Mouse (Mus musculus): ENCODE results near the gene Ly6g5c. TPM values are rescaled to one million over a fixed set of nuclear protein-coding genes. Genes with fewer than 3 reads are reported as not detected.

Gene Ly6g5c
- polyA plus RNA-seq, 1 experiment from 2014 or later: not detected

DNA sequence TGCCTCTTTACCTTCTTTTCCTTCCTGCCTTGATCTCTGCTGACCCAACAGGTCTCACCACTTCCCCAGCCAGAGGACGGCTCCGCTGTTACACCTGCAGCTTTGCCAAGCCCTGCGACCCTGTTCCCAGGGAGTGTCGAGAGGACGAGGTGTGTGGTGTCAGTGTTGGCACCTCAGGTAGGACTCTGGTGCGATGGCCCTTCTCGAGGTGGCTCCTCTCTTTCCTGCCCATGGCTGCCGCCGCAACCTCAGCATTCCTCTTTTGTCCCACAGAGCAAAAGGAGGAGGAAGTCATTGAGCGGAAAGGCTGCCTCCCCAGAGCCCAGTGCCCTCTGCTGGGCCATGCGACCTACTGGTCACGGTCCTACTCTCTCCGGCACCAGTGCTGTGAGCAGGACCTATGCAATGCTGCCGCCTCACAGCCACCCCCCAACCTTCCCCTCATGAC, 30.3 kb upstream of the Ly6g5c start, which contains the start of gene Ly6g6d:
TSS of gene Ly6g6d (minus strand) at position 280 of the 448 bp plus-strand sequence.
- H3K27me3 ChIP-seq (ENCODE audit: control insufficient read depth, insufficient read depth, low read depth, low read length): peaks cover 6% of the 10 kb centered on the region
- WGBS (ENCODE audit: insufficient replicate concordance): 16% methylated on average over 12 of the region's 14 CpGs
- no peaks in the 10 kb centered on the region for H3K36me3 ChIP-seq (ENCODE audit: control insufficient read depth, insufficient read depth)
- ATAC-seq (ENCODE audit: low read depth): no peak
- no peak within 1 kb of the TSS for H3K4me3 ChIP-seq (ENCODE audit: low read depth, low read length)
- peak within 1 kb of the TSS; percentile 33 for H3K4me2 ChIP-seq (ENCODE audit: low read depth, low read length)
- H3K9me3 ChIP-seq (replicated peaks; ENCODE audit: control insufficient read depth, low read length): no peaks in the 10 kb centered on the region
- no peak within 1 kb of the TSS for H3K9ac ChIP-seq (ENCODE audit: low read depth, low read length)
- H3K27ac ChIP-seq (ENCODE audit: low read length): no peak within 1 kb of the TSS
- H3K4me1 ChIP-seq (ENCODE audit: control insufficient read depth, low read depth, low read length): peaks cover 23% of the 10 kb centered on the region

DNA sequence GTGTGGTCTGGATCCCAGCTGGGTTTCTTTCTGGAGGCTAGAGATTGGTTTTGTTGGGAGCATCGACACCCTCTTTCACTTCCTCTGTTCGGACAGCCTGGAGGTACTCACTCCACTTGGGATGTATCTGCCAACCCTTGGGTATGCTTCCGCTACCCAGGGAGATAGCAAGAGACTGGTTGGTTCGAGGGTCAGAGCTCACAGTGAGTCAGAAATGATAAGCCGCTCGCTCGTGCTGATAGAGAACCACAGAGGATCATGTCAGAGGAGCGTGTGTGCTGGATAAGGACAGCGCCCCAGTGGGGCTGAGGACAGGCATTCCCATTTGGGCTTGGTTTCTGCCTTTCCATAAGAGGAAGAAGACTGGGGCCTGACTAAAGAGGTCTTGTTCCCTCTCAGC, 28.3 kb upstream of the Ly6g5c start:
- H3K27ac ChIP-seq (ENCODE audit: low read length): peak overlapping the region; percentile 80
- no peaks in the 10 kb centered on the region for H3K9me3 ChIP-seq (replicated peaks; ENCODE audit: control insufficient read depth, low read length)
- WGBS (ENCODE audit: insufficient replicate concordance): 10% methylated on average over 9 of the region's 9 CpGs
- peak overlapping the region; percentile 65 for H3K4me2 ChIP-seq (ENCODE audit: low read depth, low read length)
- H3K4me3 ChIP-seq (ENCODE audit: low read depth, low read length): peak overlapping the region; percentile 34
- ATAC-seq (ENCODE audit: low read depth): peak; percentile 96
- peaks cover 23% of the 10 kb centered on the region for H3K4me1 ChIP-seq (ENCODE audit: control insufficient read depth, low read depth, low read length)
- H3K27me3 ChIP-seq (ENCODE audit: control insufficient read depth, insufficient read depth, low read depth, low read length): peaks cover 6% of the 10 kb centered on the region
- H3K9ac ChIP-seq (ENCODE audit: low read depth, low read length): peak overlapping the region; percentile 58
- H3K36me3 ChIP-seq (ENCODE audit: control insufficient read depth, insufficient read depth): no peaks in the 10 kb centered on the region

DNA sequence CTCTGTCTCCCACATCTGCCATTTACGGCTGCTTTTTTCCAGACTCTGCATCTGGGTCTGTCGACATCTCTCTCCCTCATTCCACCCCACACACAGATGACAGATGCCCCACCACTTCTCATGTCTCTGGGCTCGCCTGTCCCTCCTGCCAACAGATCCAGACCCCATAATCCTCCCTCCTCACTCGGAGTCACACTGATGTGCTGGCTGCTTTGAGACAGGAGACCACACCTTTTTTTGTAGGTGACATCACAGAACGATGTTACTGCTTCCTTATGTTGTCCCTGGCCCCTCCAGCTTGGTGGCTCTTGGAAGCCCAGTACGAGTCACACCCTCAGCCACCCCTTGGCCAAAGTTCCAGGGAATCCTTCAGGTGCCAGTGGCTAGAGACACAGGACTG, 27.8 kb upstream of the Ly6g5c start:
- H3K27me3 ChIP-seq (ENCODE audit: control insufficient read depth, insufficient read depth, low read depth, low read length): peaks cover 6% of the 10 kb centered on the region
- WGBS (ENCODE audit: insufficient replicate concordance): 24% methylated on average over 6 of the region's 6 CpGs
- peak overlapping the region; percentile 34 for H3K4me3 ChIP-seq (ENCODE audit: low read depth, low read length)
- H3K36me3 ChIP-seq (ENCODE audit: control insufficient read depth, insufficient read depth): no peaks in the 10 kb centered on the region
- peak overlapping the region; percentile 58 for H3K9ac ChIP-seq (ENCODE audit: low read depth, low read length)
- H3K4me2 ChIP-seq (ENCODE audit: low read depth, low read length): peak overlapping the region; percentile 65
- H3K27ac ChIP-seq (ENCODE audit: low read length): peak overlapping the region; percentile 80
- peaks cover 23% of the 10 kb centered on the region for H3K4me1 ChIP-seq (ENCODE audit: control insufficient read depth, low read depth, low read length)
- H3K9me3 ChIP-seq (replicated peaks; ENCODE audit: control insufficient read depth, low read length): no peaks in the 10 kb centered on the region
- ATAC-seq (ENCODE audit: low read depth): peak; percentile 62

DNA sequence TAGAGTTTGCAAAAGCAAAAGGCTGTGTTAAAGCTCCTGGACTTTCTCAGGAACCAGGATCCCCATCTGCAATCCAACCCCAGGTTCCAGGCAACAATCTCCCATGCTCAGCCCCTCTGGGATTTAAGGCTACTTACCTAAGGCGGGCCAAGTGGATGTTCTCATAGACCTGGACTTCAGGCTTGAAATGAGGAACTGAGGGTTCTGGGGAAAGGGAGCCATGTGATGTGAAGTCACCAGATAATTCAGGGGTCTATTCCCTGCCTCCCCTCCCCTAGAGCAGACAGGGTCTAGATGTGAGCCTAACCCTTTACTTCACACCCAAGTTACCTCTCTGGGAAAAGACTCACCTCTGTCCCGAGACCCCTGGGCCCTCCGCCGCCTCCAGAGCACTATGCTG, 27.4 kb upstream of the Ly6g5c start:
- peak overlapping the region; percentile 80; the same call in 1 of the 2 replicates for H3K27ac ChIP-seq (ENCODE audit: low read length)
- H3K27me3 ChIP-seq (ENCODE audit: control insufficient read depth, insufficient read depth, low read depth, low read length): peaks cover 6% of the 10 kb centered on the region
- no peak overlapping the region; the same call in 1 of the 2 replicates for H3K9ac ChIP-seq (ENCODE audit: low read depth, low read length)
- no peak overlapping the region; the same call in 1 of the 2 replicates for H3K4me2 ChIP-seq (ENCODE audit: low read depth, low read length)
- peaks cover 24% of the 10 kb centered on the region for H3K4me1 ChIP-seq (ENCODE audit: control insufficient read depth, low read depth, low read length)
- no peaks in the 10 kb centered on the region for H3K9me3 ChIP-seq (replicated peaks; ENCODE audit: control insufficient read depth, low read length)
- H3K36me3 ChIP-seq (ENCODE audit: control insufficient read depth, insufficient read depth): no peaks in the 10 kb centered on the region
- ATAC-seq (ENCODE audit: low read depth): no peak
- WGBS (ENCODE audit: insufficient replicate concordance): 86% methylated on average over 4 of the region's 4 CpGs
- H3K4me3 ChIP-seq (ENCODE audit: low read depth, low read length): no peak overlapping the region

DNA sequence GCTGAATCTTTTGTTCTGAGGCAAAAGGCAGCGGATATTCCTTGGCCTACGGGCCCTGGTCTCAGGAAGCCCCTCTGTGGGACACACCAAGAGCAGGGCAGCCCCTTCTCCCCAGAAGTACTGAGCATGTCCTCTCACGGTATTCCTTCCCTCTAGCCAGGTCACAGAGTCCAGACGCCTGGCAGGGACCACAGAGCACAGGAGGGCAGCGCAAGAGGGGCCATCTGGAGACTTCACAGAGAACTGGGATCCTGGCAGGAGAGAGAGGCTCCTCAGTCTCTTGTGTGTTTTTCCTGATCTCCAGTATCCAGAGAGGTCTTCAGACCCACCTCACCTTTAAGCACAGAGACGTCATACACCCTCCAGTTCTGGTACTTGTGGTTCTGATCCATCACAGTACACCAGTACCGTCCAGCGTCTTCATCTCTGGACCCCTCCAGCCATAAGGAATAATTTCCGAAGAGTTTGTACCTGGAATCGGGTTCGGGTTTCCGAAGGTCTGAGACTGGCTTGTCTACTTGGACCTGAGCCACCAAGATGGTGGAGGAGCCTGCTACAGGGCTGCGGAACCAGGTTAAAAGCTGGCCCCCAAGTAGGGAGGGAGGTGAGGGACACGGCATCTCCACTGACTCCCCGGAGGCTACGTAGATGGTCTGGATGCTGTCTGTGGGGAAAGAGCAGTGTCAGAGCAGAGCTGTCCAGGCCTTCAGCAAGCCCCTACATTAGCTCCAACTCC, 25.1 kb upstream of the Ly6g5c start:
- 80% methylated on average over 16 of the region's 16 CpGs for whole genome bisulfite sequencing (ENCODE audit: insufficient replicate concordance)
- Histone ChIP-seq H3K27ac (ENCODE audit: low read length) (no peak overlapping the region), H3K9ac (ENCODE audit: low read depth, low read length) (no peak overlapping the region), H3K4me1 (ENCODE audit: control insufficient read depth, low read depth, low read length) (peaks cover 22% of the 10 kb centered on the region), H3K4me2 (ENCODE audit: low read depth, low read length) (no peak overlapping the region), H3K9me3 (replicated peaks; ENCODE audit: control insufficient read depth, low read length) (no peaks in the 10 kb centered on the region), H3K4me3 (ENCODE audit: low read depth, low read length) (no peak overlapping the region), H3K36me3 (ENCODE audit: control insufficient read depth, insufficient read depth) (no peaks in the 10 kb centered on the region), H3K27me3 (ENCODE audit: control insufficient read depth, insufficient read depth, low read depth, low read length) (peaks cover 2% of the 10 kb centered on the region)
- no peak for ATAC-seq (ENCODE audit: low read depth)

DNA sequence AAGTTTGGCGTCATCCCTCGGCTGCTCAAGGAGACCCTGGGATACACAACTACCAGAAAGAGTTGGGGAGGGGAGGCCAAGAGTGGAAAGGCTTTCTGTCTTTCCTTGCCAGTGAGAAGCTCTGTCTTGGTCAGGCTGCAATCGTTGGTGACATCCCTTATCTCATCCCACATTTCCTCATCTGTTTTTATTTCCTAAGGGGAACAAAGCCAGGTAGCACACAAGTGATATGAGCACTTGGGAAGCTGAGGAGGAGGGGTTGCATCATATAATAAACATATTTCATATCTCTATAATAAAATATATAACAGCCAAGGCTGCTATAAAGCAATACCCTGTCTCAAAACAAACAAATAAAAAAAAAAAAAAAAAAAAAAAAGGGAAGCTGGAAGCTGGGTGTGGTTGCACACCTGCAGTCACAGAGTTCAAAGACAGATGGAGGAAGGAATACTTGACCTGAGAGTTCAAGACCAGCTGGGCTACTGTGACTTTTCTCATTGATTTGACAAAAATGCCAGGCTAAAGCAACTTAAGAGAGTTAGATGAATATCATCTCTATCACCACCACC, 24.1 kb upstream of the Ly6g5c start:
- H3K4me1 ChIP-seq (ENCODE audit: control insufficient read depth, low read depth, low read length): peaks cover 19% of the 10 kb centered on the region
- no peaks in the 10 kb centered on the region for H3K9me3 ChIP-seq (replicated peaks; ENCODE audit: control insufficient read depth, low read length)
- WGBS (ENCODE audit: insufficient replicate concordance): 41% methylated on average over 3 of the region's 3 CpGs
- ATAC-seq (ENCODE audit: low read depth): no peak
- H3K4me3 ChIP-seq (ENCODE audit: low read depth, low read length): no peak overlapping the region
- H3K27ac ChIP-seq (ENCODE audit: low read length): no peak overlapping the region
- no peak overlapping the region for H3K9ac ChIP-seq (ENCODE audit: low read depth, low read length)
- no peak overlapping the region for H3K4me2 ChIP-seq (ENCODE audit: low read depth, low read length)
- no peaks in the 10 kb centered on the region for H3K27me3 ChIP-seq (ENCODE audit: control insufficient read depth, insufficient read depth, low read depth, low read length)
- no peaks in the 10 kb centered on the region for H3K36me3 ChIP-seq (ENCODE audit: control insufficient read depth, insufficient read depth)

DNA sequence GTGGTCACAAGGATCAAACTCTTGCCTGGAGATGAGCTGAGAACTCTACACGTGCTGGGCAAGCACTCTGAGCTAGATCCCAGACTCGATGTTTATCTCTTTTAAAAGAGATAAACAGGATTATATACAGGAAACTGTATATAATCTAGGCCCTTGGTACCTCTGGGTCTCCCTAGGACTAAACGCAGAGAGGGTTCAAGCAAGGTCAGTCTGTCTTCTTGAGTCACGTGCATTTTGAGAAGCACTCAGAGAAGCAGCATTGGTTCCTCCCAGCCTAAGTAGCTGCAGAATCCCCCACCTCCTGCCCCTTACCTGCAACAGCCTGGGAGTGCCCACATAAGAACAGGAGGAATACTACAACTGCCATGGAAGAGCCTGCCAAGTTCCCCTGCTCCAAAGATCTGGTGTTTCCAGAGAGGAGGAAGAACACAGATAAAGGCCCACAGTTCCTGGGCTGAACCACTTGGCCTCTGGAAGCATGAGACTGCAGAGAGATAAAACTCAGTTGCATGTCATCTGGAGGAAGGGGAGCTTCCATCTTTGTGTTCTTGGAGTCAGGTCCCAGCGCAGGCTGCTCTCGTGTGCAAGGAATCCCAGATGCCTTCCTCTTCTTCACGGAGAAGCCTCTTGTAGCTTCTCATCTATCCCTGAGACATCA, 22.7 kb upstream of the Ly6g5c start, which contains the start of gene Ly6g6f:
TSS of gene Ly6g6f (minus strand) at position 403 of the 658 bp plus-strand sequence.
- H3K4me1 ChIP-seq (ENCODE audit: control insufficient read depth, low read depth, low read length): peaks cover 12% of the 10 kb centered on the region
- H3K27me3 ChIP-seq (ENCODE audit: control insufficient read depth, insufficient read depth, low read depth, low read length): no peaks in the 10 kb centered on the region
- H3K36me3 ChIP-seq (ENCODE audit: control insufficient read depth, insufficient read depth): no peaks in the 10 kb centered on the region
- H3K9ac ChIP-seq (ENCODE audit: low read depth, low read length): no peak within 1 kb of the TSS
- no peak within 1 kb of the TSS for H3K4me2 ChIP-seq (ENCODE audit: low read depth, low read length)
- 35% methylated on average over 7 of the region's 7 CpGs for WGBS (ENCODE audit: insufficient replicate concordance)
- no peak within 1 kb of the TSS for H3K4me3 ChIP-seq (ENCODE audit: low read depth, low read length)
- ATAC-seq (ENCODE audit: low read depth): no peak
- H3K27ac ChIP-seq (ENCODE audit: low read length): no peak within 1 kb of the TSS
- no peaks in the 10 kb centered on the region for H3K9me3 ChIP-seq (replicated peaks; ENCODE audit: control insufficient read depth, low read length)

DNA sequence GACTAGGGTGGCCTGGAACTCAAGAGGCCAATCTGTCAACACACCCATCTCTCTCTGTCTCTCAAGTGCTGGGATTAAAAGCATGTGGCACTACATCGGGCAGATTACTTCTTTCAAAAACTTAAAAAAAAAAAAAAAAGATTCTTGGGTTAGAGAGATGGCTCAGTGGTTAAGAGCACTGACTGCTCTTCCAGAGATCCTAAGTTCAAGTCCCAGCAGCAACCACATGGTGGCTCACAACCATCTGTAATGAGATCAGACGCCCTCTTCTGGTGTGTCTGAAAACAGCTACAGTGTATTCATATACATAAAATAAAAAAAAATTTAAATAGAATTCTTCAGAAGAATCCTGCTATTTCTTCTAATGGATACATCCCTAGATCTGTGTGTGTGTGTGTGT, 19.9 kb upstream of the Ly6g5c start:
- ATAC-seq (ENCODE audit: low read depth): no peak
- H3K4me1 ChIP-seq (ENCODE audit: control insufficient read depth, low read depth, low read length): peaks cover 14% of the 10 kb centered on the region
- no peak overlapping the region for H3K4me3 ChIP-seq (ENCODE audit: low read depth, low read length)
- H3K9ac ChIP-seq (ENCODE audit: low read depth, low read length): no peak overlapping the region
- no peaks in the 10 kb centered on the region for H3K9me3 ChIP-seq (replicated peaks; ENCODE audit: control insufficient read depth, low read length)
- H3K27me3 ChIP-seq (ENCODE audit: control insufficient read depth, insufficient read depth, low read depth, low read length): no peaks in the 10 kb centered on the region
- H3K27ac ChIP-seq (ENCODE audit: low read length): no peak overlapping the region
- peaks cover 14% of the 10 kb centered on the region for H3K36me3 ChIP-seq (ENCODE audit: control insufficient read depth, insufficient read depth)
- WGBS (ENCODE audit: insufficient replicate concordance): 30% methylated on average over 2 of the region's 2 CpGs
- H3K4me2 ChIP-seq (ENCODE audit: low read depth, low read length): no peak overlapping the region
